Mouse (Mus musculus) megakaryocyte progenitor cell, adult 5-6 weeks (primary cell): ENCODE results near the gene Mfsd5. TPM values are rescaled to one million over a fixed set of nuclear protein-coding genes. Genes with fewer than 3 reads are reported as not detected.

ENCODE experiments used
- ATAC-seq: replicated peaks from 2 replicates; pipeline ENCODE4 v1.8.0; 2016; ENCODE audit warnings: mild to moderate bottlenecking, moderate TSS enrichment, inconsistent platforms; ENCODE audit not compliant: poor library complexity
- total RNA-seq, 2 experiments: library from RNA; stranded (forward) in 1 of 2; stranded (reverse) in 1 of 2; fragments of 157-497, 149-512 nt in 1 of 2; fragments of 200-1000 nt in 1 of 2; gene quantifications; 2 replicates each; pipeline versions ENCODE4 v1.2.3 to v1.2.4; 2015 to 2017

The Mfsd5 gene
- total RNA-seq, 2 experiments from 2014 or later, result 25.5 to 28.2 TPM

DNA sequence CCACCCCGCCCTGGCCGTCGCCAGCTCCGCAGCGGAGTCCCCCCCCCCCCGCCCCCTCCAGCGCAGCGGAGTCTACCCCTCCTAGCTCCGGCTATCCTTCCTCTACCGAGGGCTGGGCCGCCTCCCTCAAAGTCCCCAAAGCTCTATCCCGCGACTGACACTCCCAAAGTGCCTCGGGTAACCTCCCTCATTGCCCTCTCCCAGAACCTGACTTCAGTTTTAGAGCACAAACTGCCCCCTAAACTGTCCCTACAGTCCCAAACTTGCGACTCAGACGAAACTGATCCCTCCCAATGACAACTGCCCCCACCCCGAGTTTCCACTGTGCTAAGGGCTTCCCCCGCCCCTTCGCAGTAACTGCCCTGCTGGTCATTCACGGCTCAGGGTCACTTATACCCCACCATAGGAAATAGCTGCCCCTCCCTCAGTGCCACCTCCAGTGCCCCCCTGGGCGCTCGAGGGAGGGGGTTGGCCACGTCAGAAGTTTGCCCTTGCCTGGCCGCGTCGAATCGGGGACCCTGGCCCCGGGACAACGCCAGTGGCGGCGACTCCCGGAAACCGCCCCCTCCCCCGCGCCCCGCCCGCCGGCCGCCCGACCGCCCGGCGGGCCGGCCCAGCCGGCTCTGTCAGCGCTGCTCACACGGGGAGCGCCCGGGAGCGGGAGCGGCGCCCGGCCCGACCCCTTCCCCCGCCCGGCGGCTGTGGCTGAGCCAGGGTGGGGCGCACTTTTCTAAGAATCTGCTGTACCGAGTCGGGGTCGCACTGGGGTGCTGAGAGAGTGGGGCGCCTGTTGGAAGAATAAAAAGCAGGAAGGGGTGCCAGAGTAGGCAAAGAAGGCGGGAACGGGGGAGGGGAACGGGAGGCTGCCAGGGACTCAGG lies 31.8 kb upstream of the Mfsd5 start:
- peak; percentile 7 for ATAC-seq

DNA sequence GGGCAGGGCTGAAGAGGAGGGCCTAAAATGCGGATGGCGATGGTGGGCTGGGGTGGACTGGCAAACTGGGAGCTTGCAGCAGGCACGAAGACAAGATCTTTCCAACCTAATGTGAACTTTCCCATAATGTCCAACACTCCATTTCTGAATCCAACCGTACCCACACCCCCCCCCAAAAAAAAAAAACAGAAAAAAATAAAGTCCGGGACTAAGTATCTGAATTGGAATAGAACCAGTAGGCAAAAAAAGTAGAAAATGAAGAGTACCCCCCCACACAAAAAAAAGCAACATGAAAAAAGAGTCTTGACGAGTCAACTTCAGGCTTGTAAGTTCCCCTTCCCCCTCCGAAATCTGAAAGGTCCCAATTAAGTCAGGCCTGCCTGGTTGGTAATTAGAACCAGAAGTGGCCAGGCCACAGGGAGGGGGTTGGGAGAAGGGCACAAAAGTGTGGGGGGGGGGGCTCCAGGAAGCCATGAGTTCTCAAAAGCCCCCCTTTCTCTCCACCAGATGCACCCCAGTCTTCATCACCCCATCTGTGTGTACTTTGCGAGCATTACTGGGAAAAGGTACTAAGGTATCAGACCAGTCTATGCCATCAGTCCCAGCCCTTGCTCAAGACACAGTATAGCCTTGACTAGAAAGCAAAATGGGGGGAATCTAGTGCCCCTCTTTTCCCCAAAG lies 31.0 kb upstream of the Mfsd5 start:
- no peak for ATAC-seq

DNA sequence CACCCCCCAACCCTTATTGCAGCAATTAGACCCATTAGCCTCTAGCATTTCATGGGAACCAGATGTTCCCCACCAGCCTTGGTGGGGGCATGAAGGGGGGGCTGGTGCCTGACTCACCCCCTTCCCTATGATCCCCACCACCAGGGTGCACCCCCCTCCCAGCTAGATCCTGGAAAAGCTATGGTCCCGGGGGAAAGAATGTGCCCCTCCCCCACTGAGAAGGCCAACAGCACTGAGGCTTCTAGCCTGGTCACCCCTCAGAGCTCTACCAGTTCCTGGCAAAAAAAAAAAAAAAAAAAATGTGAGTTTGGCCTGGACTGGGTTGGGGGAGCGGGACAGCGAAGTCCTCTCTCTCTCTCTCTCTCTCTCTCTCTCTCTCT lies 30.5 kb upstream of the Mfsd5 start:
- ATAC-seq, result no peak

DNA sequence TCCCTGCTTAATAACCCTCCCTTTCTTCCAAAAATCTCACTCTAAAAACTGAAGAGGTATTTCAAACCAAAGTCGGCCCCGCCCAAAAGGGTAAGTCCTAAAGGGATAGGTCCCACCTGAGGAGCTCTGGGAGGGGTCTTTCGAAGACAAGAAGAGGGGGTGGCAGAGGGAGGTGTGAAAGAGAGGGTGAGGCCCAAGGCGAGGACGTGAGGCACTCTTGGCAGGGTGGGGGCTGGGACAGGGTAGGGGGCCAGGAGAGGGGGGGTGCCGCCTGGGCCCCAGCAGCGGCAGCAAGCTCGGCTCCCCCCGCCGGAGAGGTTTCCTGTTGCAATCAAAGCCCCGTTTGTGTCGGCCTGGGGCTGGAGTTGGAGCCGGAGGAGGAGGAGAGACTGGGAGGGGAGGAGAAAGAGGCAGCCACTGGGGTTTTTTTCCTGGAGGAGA lies 30.0 kb upstream of the Mfsd5 start:
- no peak for ATAC-seq

DNA sequence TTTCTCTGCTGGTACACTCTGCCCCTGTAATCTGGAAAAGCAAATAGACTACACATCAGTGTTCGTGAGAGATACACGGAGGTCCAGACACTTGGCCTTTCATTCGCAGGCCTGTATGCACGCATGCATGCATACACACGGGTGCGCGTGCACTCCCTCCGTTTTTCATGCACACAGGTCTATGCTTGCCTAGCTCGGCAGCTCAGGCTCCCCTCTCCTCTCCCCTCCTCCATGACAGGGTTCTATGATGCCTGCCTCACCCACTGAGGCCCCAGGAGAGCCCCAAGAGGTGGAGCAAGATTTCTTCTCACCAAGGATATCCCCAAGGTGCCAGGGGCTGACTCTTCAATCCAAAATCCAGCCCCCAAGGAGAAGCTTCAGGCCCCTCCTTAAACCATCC lies 29.3 kb upstream of the Mfsd5 start:
- ATAC-seq, result no peak

DNA sequence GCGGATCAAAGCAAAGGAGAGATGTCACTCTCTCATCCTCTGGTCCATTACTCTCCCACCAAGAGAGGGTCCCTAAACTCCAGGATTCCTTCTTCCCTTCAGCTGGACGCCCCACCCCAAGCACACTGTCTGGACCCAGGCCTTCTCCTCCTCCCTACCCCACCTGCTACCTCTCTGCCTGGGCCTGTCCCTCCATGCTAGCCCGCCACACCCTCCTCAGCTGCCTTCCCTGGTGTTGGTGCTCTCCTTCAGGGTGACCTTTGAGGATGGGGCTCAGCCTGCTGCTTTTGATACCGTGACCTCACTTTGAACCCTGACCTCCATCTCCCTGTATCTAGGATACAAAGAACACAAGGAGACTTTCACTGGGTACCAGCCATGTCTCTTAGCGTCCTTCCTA lies 28.7 kb upstream of the Mfsd5 start:
- no peak for ATAC-seq

DNA sequence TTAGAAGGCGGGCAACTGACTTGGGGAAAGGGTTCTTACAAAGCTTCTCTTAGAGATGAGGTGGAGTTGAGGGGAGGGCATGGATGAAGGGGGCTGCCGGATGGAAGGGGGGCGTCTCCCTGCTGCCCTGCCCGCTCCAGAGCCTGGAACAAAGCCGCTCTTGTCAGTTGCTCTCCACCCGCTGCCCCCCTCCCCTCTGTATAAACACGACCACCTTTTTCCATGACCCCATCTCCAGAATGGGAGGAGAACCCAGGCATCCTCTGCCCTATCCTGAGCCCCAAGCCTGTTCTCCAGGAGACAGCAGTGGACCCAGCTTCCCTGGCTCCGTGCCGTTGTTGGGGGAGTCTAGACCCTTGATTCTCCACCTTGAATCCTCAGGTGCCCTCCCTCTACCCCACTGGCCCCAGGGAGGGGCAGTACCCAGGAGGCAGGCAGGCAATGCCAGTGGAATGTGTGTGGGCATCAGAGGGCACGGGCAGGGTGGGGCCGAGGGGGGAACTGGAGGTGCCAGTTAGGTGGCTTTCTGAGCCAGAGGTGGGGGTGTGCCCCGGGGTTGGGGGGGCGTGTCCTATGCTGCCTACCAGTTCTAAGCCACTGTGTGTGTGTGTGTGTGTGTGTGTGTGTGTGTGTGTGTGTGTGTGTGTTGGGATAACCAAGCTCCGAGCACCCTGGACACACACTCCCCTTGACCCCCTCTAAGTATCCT lies 23.6 kb upstream of the Mfsd5 start:
- no peak for ATAC-seq

DNA sequence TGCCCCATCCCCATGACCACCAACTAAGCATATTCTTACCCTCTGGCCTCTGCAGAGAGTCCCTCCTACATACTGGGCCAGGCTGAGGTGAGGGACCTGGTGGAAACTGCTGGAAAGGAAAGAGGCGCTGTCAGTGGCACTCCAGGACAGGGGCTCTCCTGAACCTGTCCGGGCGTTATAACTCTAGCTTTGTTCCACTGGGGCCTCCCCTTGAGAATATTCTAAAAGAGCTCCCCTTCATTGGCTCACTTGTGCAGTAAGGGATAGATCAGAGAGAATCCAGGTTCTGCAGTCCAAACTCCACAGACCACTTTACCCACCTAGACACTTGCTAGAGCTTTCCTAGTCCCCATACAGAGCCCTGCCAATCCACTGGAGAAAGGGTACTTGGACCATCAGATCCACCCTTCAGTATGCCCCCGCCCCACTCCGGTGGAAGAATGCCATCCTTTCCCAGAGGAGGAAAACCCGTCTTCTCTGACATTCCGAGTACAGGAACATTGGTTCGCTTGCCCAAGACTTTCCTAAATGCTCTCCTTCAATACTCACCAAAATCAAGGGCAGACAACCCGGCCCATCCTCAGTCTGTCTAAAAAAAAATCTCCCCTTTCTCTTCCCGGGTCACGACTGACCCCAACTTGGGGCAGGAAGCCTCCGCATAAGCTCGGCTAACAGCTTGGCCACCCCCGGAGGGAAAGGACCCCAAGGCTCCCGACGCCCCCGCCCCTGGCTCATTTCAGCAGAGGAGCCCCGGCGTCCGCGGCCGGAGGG lies 22.6 kb upstream of the Mfsd5 start:
- no peak for ATAC-seq

DNA sequence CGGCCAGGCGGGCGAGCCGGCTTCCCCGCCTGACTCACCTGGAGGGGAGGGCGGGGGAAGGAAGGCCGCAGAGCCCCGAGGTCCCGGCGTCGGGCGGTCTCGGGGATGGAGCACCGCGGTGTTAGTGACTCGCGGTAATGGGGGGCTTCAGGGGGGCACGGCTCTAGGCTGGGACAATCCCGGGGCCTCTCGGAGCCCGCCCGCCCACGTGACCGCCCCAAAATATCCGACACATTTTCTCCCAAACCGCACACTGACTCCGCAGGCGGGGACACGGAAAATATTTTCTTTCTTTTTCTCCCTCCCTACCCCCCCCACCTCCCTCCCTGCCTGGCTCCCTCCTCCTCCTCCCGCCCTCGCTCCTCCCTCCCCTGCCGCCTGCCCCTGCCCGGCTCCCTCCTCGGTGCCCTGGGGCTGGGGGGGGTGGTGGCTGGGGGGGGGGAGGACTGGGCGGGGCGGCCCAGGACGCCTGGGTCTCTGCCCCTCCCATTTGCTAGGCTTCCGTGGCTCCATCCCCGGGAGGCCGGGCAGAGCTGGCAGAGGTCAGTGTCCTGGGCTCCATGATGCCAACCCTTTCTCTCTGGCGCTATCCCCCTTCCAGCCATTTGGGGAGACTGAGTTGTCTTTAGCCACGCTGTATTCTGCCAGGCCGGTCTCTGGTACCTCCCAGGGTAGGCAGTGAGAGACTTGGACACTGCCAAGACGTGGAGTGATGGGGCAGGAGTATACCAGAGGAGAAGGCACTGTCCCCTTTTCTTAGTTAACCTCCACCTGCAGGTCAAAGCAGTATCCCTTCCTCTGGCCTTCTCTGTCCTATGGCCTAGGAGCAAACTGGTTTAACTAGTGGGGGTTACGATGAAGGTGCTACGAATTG lies 21.8 kb upstream of the Mfsd5 start, which contains the start of gene Rarg:
Gene Rarg, minus strand, starts transcription at position 316 of the 874 bp plus-strand sequence.
- peak; percentile 40 for ATAC-seq

DNA sequence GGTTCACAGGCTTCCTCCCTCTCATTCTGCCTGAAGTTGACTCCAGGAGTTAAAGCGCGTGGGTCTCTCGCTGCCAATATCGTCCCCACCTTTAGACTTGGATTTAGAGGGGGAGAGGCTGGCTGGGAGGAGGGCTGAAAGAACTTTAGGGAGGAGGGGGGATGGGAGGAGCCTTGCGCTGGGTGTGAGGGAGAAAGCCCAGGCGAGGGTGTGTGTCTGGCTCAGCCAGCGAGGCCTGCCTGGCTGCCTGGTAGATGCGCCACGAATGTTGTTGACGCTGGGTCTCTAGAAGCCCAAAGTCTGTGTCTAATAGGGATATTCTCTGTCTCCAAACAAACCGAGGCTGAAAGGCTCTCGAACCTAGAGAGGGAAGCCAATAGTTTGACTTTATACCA lies 21.2 kb upstream of the Mfsd5 start:
- ATAC-seq, result no peak

DNA sequence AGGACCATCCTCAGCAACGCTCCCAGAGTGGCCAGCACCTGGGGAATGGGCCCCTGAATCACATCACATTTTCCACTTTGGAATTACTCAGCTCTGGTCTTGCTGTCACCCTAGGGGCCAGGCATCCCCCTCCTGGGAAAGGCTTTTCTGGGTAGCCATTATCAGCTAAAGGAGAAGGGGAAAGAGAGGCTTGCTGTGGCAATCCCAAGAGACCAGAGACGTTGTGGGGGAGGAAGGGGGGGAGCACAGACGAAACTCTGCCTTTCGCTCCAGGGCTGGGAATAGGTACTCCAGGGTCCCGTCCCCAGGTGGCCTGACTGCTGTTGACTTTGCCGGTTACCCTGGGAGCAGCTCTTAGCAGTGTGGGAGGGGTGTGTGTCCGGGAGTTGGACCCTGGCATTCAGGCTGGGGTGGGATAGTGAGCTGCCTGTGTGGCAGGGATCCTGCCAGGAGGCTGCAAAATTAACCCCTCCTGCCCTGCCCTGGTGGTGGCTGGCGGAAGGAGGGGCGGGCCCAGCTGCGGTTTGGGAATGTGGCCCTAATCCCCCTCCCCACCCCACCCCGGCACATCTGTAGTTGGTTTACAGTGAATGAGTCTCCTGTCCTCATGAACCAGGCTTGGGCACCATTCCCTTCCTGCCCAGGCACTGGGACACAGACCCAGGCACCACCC lies 20.5 kb upstream of the Mfsd5 start:
- ATAC-seq, result no peak

DNA sequence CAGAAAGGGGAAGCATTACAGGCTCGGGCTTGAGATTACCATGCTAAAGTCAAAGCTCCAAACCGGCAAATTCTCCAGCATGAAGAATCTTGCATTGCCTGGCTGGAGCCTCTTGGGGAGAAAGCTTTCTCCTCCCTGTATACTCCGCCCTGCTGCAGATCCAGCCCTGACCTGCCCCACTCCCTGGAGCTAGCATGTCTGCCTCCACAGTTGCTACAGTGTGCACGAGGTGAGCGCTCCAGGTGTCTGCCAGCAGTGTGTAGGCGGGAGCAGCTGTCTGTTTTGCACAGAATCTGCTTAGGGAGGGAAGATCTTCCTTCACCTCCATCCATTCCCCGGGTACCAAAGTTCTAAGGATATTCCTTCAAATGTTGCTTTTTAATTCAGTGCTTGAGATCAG lies 16.7 kb upstream of the Mfsd5 start:
- ATAC-seq, result peak; percentile 27; the same call in 1 of the 2 replicates

DNA sequence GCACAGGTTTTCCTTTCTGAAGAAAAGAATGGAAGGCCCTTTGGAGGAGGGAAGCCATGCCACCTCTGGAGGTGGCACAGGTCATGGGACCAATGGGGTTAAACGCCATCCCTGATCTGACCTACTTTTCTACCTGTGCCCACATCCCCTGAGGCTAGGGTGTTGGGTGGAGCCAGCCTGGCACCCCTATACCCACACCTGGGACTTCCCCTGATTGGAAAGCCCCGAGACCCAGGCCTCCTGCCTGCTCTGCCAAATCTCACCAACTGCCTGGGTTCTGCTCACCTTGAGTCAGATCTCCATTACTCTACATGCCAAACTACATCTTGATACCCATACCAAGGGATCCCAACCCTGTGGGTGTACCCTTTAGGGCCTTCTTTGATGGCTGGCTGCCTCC lies 16.2 kb upstream of the Mfsd5 start:
- ATAC-seq, result no peak

DNA sequence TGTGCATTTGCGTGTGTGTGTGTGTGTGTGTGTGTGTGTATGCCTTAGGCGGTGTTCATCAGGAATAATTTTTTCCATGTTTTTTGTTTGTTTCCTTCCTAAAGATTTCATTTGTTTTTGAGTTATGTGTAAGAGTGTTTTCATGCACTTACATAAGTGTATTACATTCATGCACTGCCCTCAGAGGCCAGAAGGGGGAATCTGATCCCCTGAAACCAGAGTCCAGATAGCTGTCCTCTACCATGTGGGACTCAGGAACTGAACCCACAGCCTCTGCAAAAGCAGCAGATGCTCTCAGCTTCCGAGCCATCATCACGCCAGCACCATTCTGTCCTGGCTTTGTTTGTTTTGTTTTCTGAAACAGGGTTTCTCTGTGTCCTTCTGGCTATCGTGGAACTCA lies 13.7 kb upstream of the Mfsd5 start:
- peak; percentile 55; the same call in 1 of the 2 replicates for ATAC-seq

DNA sequence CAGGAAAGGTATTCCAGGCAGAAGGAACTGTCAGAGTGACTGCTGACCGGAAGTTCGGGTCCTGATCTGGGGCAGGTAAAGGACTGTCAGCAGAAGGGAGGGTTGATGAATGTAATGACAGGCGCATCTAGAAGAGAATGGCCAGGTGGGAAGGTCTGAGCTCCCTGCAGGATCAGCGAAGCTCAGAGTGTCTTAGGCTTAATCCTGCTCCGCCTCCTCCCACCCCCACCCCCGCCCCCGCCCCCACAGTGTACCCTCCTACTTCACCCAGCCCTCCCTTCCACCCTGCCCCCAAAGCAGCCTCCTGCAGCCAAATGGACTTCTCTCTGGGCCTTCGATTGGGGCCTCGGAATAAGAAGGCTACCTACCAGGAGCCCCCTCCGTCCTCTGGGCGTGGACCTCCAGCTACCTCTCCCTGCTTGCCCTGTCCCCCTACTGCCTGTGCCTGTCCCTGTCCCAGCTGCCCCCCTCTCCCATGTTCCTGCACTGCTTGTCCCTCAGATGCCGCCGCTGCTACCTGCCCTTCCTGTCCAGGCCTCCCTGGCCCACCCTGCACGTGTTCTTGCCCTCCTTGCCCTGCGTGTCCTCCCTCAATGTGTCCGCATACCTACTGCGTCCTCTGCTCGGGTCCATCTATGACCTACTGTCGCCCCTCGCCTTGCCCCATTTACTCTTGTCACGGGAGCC lies 8.8 kb upstream of the Mfsd5 start, which contains the start of gene Gm9918:
Gene Gm9918, plus strand, starts transcription at position 290 of the 687 bp plus-strand sequence.
- ATAC-seq, result no peak

DNA sequence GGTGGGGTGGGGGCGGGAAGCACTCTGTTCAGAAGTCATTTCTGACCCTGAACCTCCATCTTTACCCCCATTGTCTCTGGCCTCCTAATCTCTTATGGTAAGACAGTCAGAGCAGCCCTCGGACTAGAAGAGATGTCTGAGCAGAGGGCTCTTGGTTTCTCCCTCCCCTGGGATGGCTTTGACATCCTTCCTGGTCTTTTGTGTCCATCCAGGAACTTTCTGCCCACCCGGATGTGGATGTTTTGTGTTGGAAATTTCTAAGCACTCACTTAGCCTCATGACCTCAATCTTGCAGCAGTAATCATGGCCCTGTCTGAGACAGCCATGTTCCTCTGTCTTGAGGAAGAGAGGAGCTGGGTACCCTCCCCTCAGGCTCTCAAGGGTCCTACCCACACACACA lies 7.8 kb upstream of the Mfsd5 start:
- no peak for ATAC-seq

DNA sequence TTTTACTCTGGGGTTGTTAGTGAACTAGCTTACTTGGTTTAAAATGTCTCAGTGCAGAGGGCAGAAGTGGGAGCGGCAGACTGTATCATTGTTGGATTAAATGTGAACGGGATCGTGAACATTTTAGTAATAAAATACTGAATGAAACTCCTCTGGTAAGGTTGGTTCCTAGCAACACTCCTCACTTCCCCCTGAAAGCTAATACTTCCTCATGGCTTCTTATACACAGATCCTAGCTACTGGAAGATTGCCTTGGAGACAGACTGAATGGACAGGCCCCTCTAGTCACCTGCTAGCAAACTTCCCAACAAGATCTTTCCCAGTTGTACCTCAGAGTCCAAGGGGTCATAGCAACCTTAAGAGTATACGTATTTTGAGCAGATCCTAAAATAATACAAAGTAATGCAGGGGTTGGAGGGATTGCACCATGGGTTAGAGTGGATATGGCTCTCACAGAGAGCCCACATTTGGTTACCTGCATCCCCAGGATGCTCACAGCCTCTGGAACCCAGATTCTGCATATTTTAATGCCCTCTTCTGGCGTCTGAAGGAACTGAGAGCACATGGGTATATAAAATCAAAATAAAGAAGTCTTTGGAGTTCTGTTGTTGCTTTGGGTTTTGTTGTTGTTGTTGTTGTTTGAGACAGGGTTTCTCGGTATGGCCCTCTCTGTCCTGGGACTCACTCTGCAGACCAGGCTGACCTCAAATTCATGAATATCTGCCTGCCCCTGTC lies 5.1 kb upstream of the Mfsd5 start:
- no peak for ATAC-seq

DNA sequence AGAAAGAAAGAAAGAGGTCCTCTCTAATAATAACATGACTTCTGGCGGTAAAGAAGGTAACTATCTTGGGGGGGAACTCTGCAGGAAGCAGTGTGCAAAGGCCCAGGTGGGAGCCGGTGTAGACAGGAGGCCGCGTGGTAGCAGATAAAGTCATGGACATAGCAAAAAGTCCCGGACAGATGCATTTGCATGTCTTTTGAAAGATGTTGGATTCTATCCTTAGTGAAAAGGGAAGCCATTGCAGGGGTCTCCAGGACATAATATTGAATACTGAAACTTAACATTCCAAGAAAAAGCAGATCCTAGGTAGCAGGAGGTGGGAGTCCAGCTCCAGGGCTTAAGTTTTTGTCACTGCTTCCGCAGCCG lies 545 bp upstream of the Mfsd5 start:
- ATAC-seq, result no peak; the same call in 1 of the 2 replicates
